Mouse (Mus musculus) CH12.LX (cell line): ENCODE measurements around the gene Wdr95. TPM values are rescaled to one million over a fixed set of nuclear protein-coding genes. Genes with fewer than 3 reads are reported as not detected.

Experiments
- DNase-seq: peaks from one replicate; pipeline ENCODE4 v3.0.0-alpha.2; 2013; ENCODE audit errors: extremely low read depth
- H3K27ac ChIP-seq: 2 replicates; pipeline ENCODE4 v1.5.1; 2012; ENCODE audit warnings: low read depth, mild to moderate bottlenecking, control low read depth, moderate library complexity; ENCODE audit not compliant: insufficient read depth
- H3K27me3 ChIP-seq: replicated peaks from 2 replicates; pipeline ENCODE3; 2012; ENCODE audit warnings: inconsistent platforms
- H3K36me3 ChIP-seq, 2 experiments: replicated peaks in 1 of 2; 2 replicates each; pipeline versions ENCODE3 to v1.6.1; 2012; ENCODE audit warnings: inconsistent platforms in 1 of 2, low read length in 1 of 2, mild to moderate bottlenecking in 1 of 2, mixed read lengths in 1 of 2, moderate library complexity in 1 of 2; ENCODE audit not compliant: control insufficient read depth in 1 of 2, insufficient read depth in 1 of 2
- H3K4me1 ChIP-seq, 2 experiments: 2 replicates each; pipeline ENCODE4 v1.6.1; 2012; ENCODE audit warnings: inconsistent platforms in 1 of 2, moderate library complexity in 1 of 2; ENCODE audit not compliant: insufficient read depth in 2 of 2, control insufficient read depth in 1 of 2
- H3K4me2 ChIP-seq: 2 replicates; pipeline ENCODE4 v1.6.1; 2012; ENCODE audit warnings: low read depth, mild to moderate bottlenecking, control low read depth; ENCODE audit not compliant: poor library complexity, insufficient read depth, severe bottlenecking
- H3K4me3 ChIP-seq, 3 experiments: fragments of 150-350 bp in 1 of 3; sonication (generic) in 1 of 3; replicated peaks in 1 of 3; 2 replicates each; pipeline versions ENCODE3 to v1.5.1; 2011 to 2012; ENCODE audit warnings: low read depth in 2 of 3, low read length in 2 of 3, mild to moderate bottlenecking in 2 of 3, moderate library complexity in 2 of 3, control low read depth in 1 of 3, improper control_type of control experiment in 1 of 3, inconsistent platforms in 1 of 3, mixed read lengths in 1 of 3; ENCODE audit not compliant: poor library complexity in 1 of 3
- H3K79me2 ChIP-seq: replicated peaks from 2 replicates; pipeline ENCODE4 v1.6.1; 2012; ENCODE audit warnings: mild to moderate bottlenecking, moderate library complexity; ENCODE audit not compliant: control insufficient read depth, poor library complexity, insufficient read depth, severe bottlenecking; ENCODE audit errors: extremely low read depth
- H3K9ac ChIP-seq: 2 replicates; pipeline ENCODE4 v1.6.1; 2012; ENCODE audit warnings: low read depth, mild to moderate bottlenecking, control low read depth, moderate library complexity; ENCODE audit not compliant: insufficient read depth
- H3K9me3 ChIP-seq: replicated peaks from 2 replicates; pipeline ENCODE3; 2012; ENCODE audit warnings: low read length, inconsistent platforms, mixed read lengths
- BHLHE40 ChIP-seq: IDR thresholded peaks from 2 replicates; pipeline ENCODE4 v1.6.1; 2011; ENCODE audit warnings: mild to moderate bottlenecking, low read depth, low read length, improper control_type of control experiment
- CHD1 ChIP-seq: IDR thresholded peaks from 2 replicates; pipeline ENCODE4 v1.6.1; 2012; ENCODE audit warnings: low read depth, low read length, improper control_type of control experiment, inconsistent platforms
- E2F4 ChIP-seq: IDR thresholded peaks from 2 replicates; pipeline ENCODE4 v1.6.1; 2011; ENCODE audit warnings: low read depth, low read length, improper control_type of control experiment; ENCODE audit not compliant: insufficient replicate concordance
- EP300 ChIP-seq: IDR thresholded peaks from 2 replicates; pipeline ENCODE4 v1.6.1; 2011; ENCODE audit warnings: low read length, improper control_type of control experiment
- ETS1 ChIP-seq: conservative IDR thresholded peaks from 2 replicates; pipeline ENCODE4 v1.6.1; 2012; ENCODE audit warnings: low read depth, mild to moderate bottlenecking, inconsistent platforms, low read length, improper control_type of control experiment, moderate library complexity
- HCFC1 ChIP-seq: IDR thresholded peaks from 2 replicates; pipeline ENCODE4 v1.6.1; 2012; ENCODE audit warnings: low read depth, mild to moderate bottlenecking, inconsistent platforms, low read length, improper control_type of control experiment
- IRF4 ChIP-seq: IDR thresholded peaks from 2 replicates; pipeline ENCODE4 v1.6.1; 2014; ENCODE audit warnings: low read depth, mild to moderate bottlenecking, inconsistent platforms, low read length, improper control_type of control experiment
- JUN ChIP-seq: IDR thresholded peaks from 2 replicates; pipeline ENCODE4 v1.6.1; 2011; ENCODE audit warnings: low read depth, mild to moderate bottlenecking, low read length, improper control_type of control experiment, moderate library complexity; ENCODE audit not compliant: insufficient read depth
- JUND ChIP-seq: conservative IDR thresholded peaks from 2 replicates; pipeline ENCODE4 v1.6.1; 2011; ENCODE audit warnings: low read depth, low read length, improper control_type of control experiment
- KAT2A ChIP-seq: IDR thresholded peaks from 2 replicates; pipeline ENCODE4 v1.6.1; 2012; ENCODE audit warnings: low read length, improper control_type of control experiment, inconsistent platforms; ENCODE audit not compliant: insufficient replicate concordance
- MAFK ChIP-seq: IDR thresholded peaks from 2 replicates; pipeline ENCODE4 v1.6.1; 2011; ENCODE audit warnings: low read length, improper control_type of control experiment; ENCODE audit not compliant: insufficient replicate concordance
- MEF2A ChIP-seq: IDR thresholded peaks from 2 replicates; pipeline ENCODE4 v1.6.1; 2014; ENCODE audit warnings: low read depth, mild to moderate bottlenecking, inconsistent platforms, low read length, improper control_type of control experiment, borderline replicate concordance
- MYC ChIP-seq: IDR thresholded peaks from 2 replicates; pipeline ENCODE4 v1.6.1; 2011; ENCODE audit warnings: low read depth, mild to moderate bottlenecking, improper control_type of control experiment, low read length
- PAX5 ChIP-seq: IDR thresholded peaks from 2 replicates; pipeline ENCODE4 v1.6.1; 2012; ENCODE audit warnings: low read length, inconsistent platforms, mixed read lengths
- POLR2AphosphoS2 ChIP-seq: IDR thresholded peaks from 2 replicates; pipeline ENCODE4 v1.6.1; 2011; ENCODE audit warnings: low read depth, low read length, improper control_type of control experiment
- RAD21 ChIP-seq: IDR thresholded peaks from 2 replicates; pipeline ENCODE4 v1.6.1; 2011; ENCODE audit warnings: low read depth, mild to moderate bottlenecking, low read length, improper control_type of control experiment, moderate library complexity
- RCOR1 ChIP-seq: conservative IDR thresholded peaks from 2 replicates; pipeline ENCODE4 v1.6.1; 2012; ENCODE audit warnings: low read depth, mild to moderate bottlenecking, inconsistent platforms, low read length, improper control_type of control experiment
- SIN3A ChIP-seq: IDR thresholded peaks from 2 replicates; pipeline ENCODE4 v1.6.1; 2012; ENCODE audit warnings: low read length, improper control_type of control experiment, inconsistent platforms
- SMC3 ChIP-seq: IDR thresholded peaks from 2 replicates; pipeline ENCODE4 v1.6.1; 2011; ENCODE audit warnings: low read depth, low read length, improper control_type of control experiment
- TBP ChIP-seq: conservative IDR thresholded peaks from 2 replicates; pipeline ENCODE4 v1.6.1; 2011; ENCODE audit warnings: low read depth, low read length, improper control_type of control experiment
- TCF12 ChIP-seq: IDR thresholded peaks from 2 replicates; pipeline ENCODE4 v1.6.1; 2014; ENCODE audit warnings: low read depth, mild to moderate bottlenecking, inconsistent platforms, low read length, improper control_type of control experiment
- UBTF ChIP-seq: IDR thresholded peaks from 2 replicates; pipeline ENCODE4 v1.6.1; 2012; ENCODE audit warnings: low read depth, mild to moderate bottlenecking, inconsistent platforms, low read length, improper control_type of control experiment, moderate library complexity
- USF2 ChIP-seq: conservative IDR thresholded peaks from 2 replicates; pipeline ENCODE4 v1.6.1; 2011; ENCODE audit warnings: low read depth, low read length, improper control_type of control experiment
- ZC3H11A ChIP-seq: IDR thresholded peaks from 2 replicates; pipeline ENCODE4 v1.6.1; 2012; ENCODE audit warnings: low read depth, mild to moderate bottlenecking, inconsistent platforms, low read length, improper control_type of control experiment
- ZKSCAN1 ChIP-seq: IDR thresholded peaks from 2 replicates; pipeline ENCODE4 v1.6.1; 2012; ENCODE audit warnings: low read depth, inconsistent platforms, low read length, improper control_type of control experiment, borderline replicate concordance
- ZMIZ1 ChIP-seq: IDR thresholded peaks from 2 replicates; pipeline ENCODE4 v1.6.1; 2012; ENCODE audit warnings: low read depth, mild to moderate bottlenecking, inconsistent platforms, low read length, improper control_type of control experiment
- ZNF384 ChIP-seq: IDR thresholded peaks from 2 replicates; pipeline ENCODE4 v1.6.1; 2012; ENCODE audit warnings: low read depth, low read length, improper control_type of control experiment, inconsistent platforms
- dilution Hi-C: fragments of 300-500 bp; cut with MboI; formaldehyde crosslinking; loops from 2 replicates; pipeline ENCODE4 v1.14.3; 2020; ENCODE audit warnings: low sequenced_read_pairs; ENCODE audit not compliant: extremely low pct_unique_long_range_greater_than_20kb, extremely low pct_ligation_motif_present
- in situ Hi-C: fragments of 300-500 bp; cut with MboI; formaldehyde crosslinking; loops from 3 replicates; pipeline ENCODE4 v1.14.3; 2019; ENCODE audit warnings: low sequenced_read_pairs, low pct_ligation_motif_present, low pct_unique_long_range_greater_than_20kb, mixed read lengths
- polyA plus RNA-seq: library from polyadenylated mRNA; unstranded; fragments of >175 nt; gene quantifications from 2 replicates; pipeline ENCODE4 v1.2.1, GENCODE M21; 2012; ENCODE audit warnings: low read depth; ENCODE audit not compliant: insufficient read length
- total RNA-seq, 2 experiments: library from RNA; depleted of rRNA; stranded (reverse); fragments of 300-350 nt in 1 of 2; fragments of >200 nt in 1 of 2; gene quantifications; 2 replicates each; pipeline ENCODE4 v1.2.3; 2012 to 2014

Wdr95 gene
- total and polyA plus RNA-seq, 3 experiments, result not detected

DNA sequence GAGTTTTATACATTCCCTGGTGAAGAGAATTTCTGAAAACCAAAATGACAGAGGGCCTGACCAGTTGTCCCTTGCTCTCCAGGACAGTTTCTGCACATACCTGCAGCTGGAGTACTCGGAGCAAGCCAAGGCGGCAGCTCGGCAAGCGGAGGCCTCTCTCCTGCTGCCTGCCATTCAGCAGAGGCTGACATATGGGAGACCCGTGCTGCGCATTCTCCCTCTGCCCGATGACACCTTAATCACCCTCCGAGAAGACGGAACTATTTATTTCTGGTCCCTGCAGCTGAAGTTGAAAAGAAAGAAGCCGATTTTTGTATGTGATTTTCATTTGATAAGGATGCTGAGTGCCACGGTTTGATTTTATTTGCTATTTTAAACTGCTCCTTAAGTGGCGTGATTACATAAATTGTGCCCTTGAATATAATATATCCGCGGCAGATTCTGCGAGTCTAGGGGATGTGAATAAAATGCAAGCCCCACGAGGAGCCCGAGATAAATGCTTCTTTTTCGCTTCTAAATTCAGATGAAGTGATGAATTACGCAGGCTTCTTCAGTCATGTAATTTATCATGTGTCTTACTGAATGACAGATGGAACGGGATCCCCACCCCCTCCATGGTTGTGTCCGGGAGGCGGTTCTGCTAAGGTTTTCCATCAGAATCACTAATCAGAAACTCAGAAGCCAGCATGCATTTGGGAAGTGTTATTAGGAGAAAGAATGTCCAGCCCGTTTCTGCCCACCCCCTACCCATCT, 24.9 kb upstream of the Wdr95 start:
- no peaks in the 10 kb centered on the region; a peak in 1 of 4 replicates for H3K4me1 ChIP-seq
- H3K27me3 ChIP-seq, result no peaks in the 10 kb centered on the region
- no peak overlapping the region for H3K4me3 ChIP-seq
- dilution Hi-C loops, result no loop called here
- in situ Hi-C loops, result no loop called here
- no peak for DNase-seq
- H3K27ac ChIP-seq, result no peak overlapping the region
- no peaks in the 10 kb centered on the region for H3K9me3 ChIP-seq
- no peak overlapping the region for H3K4me2 ChIP-seq
- H3K36me3 ChIP-seq, result no peaks in the 10 kb centered on the region
- TF ChIP-seq ZC3H11A (no peak), ZKSCAN1 (no peak), SMC3 (no peak), JUN (no peak), KAT2A (no peak), E2F4 (no peak), USF2 (no peak), RAD21 (no peak)
- no peak overlapping the region for H3K9ac ChIP-seq
- H3K79me2 ChIP-seq, result no peaks in the 10 kb centered on the region

DNA sequence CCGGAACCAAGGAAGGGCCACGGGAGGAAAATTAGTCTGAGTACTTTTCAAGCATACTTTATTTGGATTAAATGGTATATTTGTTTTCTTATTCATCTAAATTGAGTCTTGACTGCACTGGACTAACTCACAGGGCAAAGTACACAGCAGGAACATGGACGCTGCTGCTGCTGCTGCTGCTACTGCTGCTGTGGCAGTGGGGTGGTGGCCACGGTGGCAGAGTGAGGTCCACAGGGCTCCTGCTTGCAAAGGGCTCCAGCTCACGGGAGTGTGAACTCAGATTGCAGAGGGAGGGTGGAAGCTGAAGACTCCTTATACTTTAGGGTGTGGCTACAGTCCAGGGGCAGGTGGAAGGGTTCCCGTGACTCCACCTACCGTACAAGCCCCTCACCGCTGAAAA, 23.5 kb upstream of the Wdr95 start:
- no peak for TF ChIP-seq ZMIZ1
- TF ChIP-seq UBTF, result no peak
- no peak for TF ChIP-seq MYC
- TF ChIP-seq MEF2A, result no peak
- no peak for TF ChIP-seq JUND
- TF ChIP-seq RCOR1, result no peak
- TF ChIP-seq BHLHE40, result no peak
- TF ChIP-seq TCF12, result no peak
- no peak for TF ChIP-seq IRF4
- TF ChIP-seq SIN3A, result no peak
- no peak for TF ChIP-seq PAX5
- TF ChIP-seq MAFK, result no peak
- TF ChIP-seq ZNF384, result no peak
- TF ChIP-seq TBP, result no peak
- TF ChIP-seq POLR2AphosphoS2, result no peak
- TF ChIP-seq HCFC1, result no peak
- TF ChIP-seq EP300, result no peak
- TF ChIP-seq ETS1, result no peak
- no peak for TF ChIP-seq CHD1
- TF ChIP-seq, all 38 proteins: peak for 0
- Histone ChIP-seq H3K4me2 (no peak overlapping the region), H3K27me3 (no peaks in the 10 kb centered on the region), H3K4me1 (no peaks in the 10 kb centered on the region), H3K79me2 (no peaks in the 10 kb centered on the region), H3K4me3 (no peak overlapping the region), H3K9ac (no peak overlapping the region), H3K9me3 (no peaks in the 10 kb centered on the region), H3K36me3 (no peaks in the 10 kb centered on the region), H3K27ac (no peak overlapping the region)
- DNase-seq, result no peak
- dilution Hi-C loops, result no loop called here
- in situ Hi-C loops, result no loop called here
